Mouse (Mus musculus): ENCODE results near the gene Dll4.
A peak's percentile ranks its signal among the peaks of the same experiment; 100 is the strongest.

Dll4 gene

DNA sequence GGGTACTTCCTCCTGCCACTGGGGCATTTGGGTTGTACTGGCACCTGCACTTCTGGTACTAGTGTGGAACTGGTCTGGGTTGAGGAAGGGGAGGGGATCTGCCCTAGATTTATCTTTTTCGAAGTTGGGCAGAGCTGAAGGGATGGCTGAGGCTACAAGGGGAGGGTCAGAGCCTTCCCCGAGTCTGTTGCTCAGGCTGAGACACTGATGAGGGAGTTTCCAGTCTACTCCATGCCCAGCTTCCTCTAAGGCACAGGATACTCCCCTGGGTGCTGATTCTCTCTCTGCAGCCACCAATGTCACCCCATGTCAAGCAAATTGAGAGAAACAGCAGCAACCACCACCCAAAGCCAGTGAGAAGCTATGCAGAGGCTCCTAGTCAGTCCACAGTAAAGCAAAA, 10.4 kb downstream of the Dll4 start:
- no peaks in the 10 kb centered on the region for H3K27me3 ChIP-seq (ENCODE audit: control insufficient read depth, insufficient read depth, low read length, poor library complexity, severe bottlenecking)
- H3K36me3 ChIP-seq (ENCODE audit: control insufficient read depth, insufficient read depth, low read length, poor library complexity, severe bottlenecking), result no peaks in the 10 kb centered on the region
- DNase-seq (ENCODE audit: low read depth, low spot score), result no peak

- Histone ChIP-seq H3K36me3 (ENCODE audit: control insufficient read depth, insufficient read depth, low read length, poor library complexity, severe bottlenecking) (no peaks in the 10 kb centered on the region), H3K27me3 (ENCODE audit: control insufficient read depth, insufficient read depth, low read length, poor library complexity, severe bottlenecking) (no peaks in the 10 kb centered on the region)
- DNase-seq (ENCODE audit: low read depth, low spot score), result no peak
These were observed 10.9 kb downstream of the Dll4 start for GRCm38 (mm10) chr2:119336470-119336869.

- Histone ChIP-seq H3K27me3 (ENCODE audit: control insufficient read depth, insufficient read depth, low read length, poor library complexity, severe bottlenecking) (no peaks in the 10 kb centered on the region), H3K36me3 (ENCODE audit: control insufficient read depth, insufficient read depth, low read length, poor library complexity, severe bottlenecking) (no peaks in the 10 kb centered on the region)
- DNase-seq (ENCODE audit: low read depth, low spot score), result peak; percentile 86
These were observed 12.1 kb downstream of the Dll4 start for GRCm38 (mm10) chr2:119337425-119338265.

DNA sequence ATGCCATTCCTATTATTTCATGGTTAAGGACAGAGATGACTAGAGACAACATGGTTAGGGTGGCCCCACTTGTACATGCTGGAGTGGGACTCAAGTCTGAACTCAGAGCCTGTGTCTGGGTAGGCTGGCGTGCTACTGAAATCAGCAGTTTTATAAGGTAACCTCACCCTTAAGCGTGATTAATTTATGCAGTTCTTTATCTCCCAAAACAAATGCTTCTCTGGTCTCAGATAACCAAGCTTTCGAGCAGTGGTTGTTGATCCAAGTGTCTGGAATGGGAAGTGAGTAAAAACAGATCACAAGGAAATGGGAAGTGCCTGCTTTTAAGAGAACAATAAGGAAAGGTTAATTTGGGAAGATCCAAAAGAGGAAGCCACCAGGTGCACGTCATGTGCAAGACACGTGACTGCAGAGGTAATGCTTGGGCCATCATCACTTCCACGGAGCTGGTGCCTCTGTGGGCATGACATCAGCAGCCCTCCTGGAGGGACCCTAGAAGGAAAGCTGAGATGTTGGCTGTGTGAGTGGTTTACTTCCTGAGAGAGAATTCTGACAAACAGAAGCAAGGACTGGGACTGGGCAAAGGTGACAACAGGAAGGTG, 19.1 kb downstream of the Dll4 start:
- no peaks in the 10 kb centered on the region for H3K36me3 ChIP-seq (ENCODE audit: control insufficient read depth, insufficient read depth, low read length, poor library complexity, severe bottlenecking)
- peak; percentile 36 for DNase-seq (ENCODE audit: low read depth, low spot score)
- H3K27me3 ChIP-seq (ENCODE audit: control insufficient read depth, insufficient read depth, low read length, poor library complexity, severe bottlenecking), result no peaks in the 10 kb centered on the region

DNA sequence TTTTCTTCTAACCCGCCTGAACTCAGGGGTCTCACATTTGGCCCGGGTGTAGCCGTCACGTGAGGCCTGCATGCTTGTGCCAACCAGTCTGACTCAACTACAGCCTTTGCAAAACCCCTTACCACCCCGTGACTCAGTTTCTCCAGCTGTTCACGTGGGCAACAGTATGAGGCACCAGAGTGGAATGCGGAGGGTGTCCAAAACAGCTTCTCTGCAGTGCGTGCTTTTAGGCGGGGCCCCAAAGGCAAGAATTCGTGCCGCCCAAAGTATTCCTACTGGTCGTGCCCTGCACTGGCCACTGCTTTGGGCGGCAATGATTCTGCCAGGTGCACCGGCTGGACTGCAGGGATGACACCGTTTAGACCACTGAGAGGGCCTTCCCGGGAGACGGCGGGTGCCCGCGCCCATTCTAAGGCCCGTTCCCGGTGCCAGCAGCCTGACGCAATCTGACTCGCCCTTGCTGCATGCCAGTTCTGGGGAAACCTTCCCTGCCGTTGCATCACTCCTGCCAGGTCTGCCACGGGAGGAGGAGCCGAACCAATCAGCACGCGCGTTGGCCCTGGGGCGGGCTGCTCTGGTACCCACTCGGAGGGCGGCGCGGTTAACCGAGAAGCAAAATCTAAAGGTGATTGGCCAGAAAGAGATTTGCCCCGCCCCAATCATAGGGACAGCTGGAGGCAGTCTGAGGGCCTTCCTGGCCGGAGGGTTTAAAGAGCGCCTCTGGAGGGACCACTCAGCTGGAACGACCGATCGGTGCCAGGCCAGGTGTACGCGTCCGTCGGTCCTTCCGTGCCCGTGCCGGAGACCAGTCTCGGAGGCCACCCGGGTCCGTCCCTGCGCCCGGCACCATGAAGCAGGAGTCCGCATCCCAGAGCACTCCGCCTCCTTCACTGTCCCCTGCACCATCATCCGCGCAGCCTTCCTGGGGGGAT, 25.2 kb downstream of the Dll4 start, which contains the start of gene Chac1:
Gene Chac1 (plus strand): TSS at position 675 of the 932 bp plus-strand sequence.
- Histone ChIP-seq H3K27me3 (ENCODE audit: control insufficient read depth, insufficient read depth, low read length, poor library complexity, severe bottlenecking) (no peaks in the 10 kb centered on the region), H3K36me3 (ENCODE audit: control insufficient read depth, insufficient read depth, low read length, poor library complexity, severe bottlenecking) (no peaks in the 10 kb centered on the region)
- peak; percentile 65 for DNase-seq (ENCODE audit: low read depth, low spot score)

GRCm38 (mm10) chr2:119353707-119354106, 28.1 kb downstream of the Dll4 start:
- Histone ChIP-seq H3K27me3 (ENCODE audit: control insufficient read depth, insufficient read depth, low read length, poor library complexity, severe bottlenecking) (no peaks in the 10 kb centered on the region), H3K36me3 (ENCODE audit: control insufficient read depth, insufficient read depth, low read length, poor library complexity, severe bottlenecking) (no peaks in the 10 kb centered on the region)
- DNase-seq (ENCODE audit: low read depth, low spot score), result no peak

GRCm38 (mm10) chr2:119355089-119355488, 29.5 kb downstream of the Dll4 start:
- Histone ChIP-seq H3K36me3 (ENCODE audit: control insufficient read depth, insufficient read depth, low read length, poor library complexity, severe bottlenecking) (no peaks in the 10 kb centered on the region), H3K27me3 (ENCODE audit: control insufficient read depth, insufficient read depth, low read length, poor library complexity, severe bottlenecking) (no peaks in the 10 kb centered on the region)
- DNase-seq (ENCODE audit: low read depth, low spot score), result no peak

GRCm38 (mm10) chr2:119355651-119356050, 30.1 kb downstream of the Dll4 start:
- H3K36me3 ChIP-seq (ENCODE audit: control insufficient read depth, insufficient read depth, low read length, poor library complexity, severe bottlenecking), result no peaks in the 10 kb centered on the region
- DNase-seq (ENCODE audit: low read depth, low spot score), result no peak
- no peaks in the 10 kb centered on the region for H3K27me3 ChIP-seq (ENCODE audit: control insufficient read depth, insufficient read depth, low read length, poor library complexity, severe bottlenecking)

GRCm38 (mm10) chr2:119356310-119356709, 30.7 kb downstream of the Dll4 start:
- H3K27me3 ChIP-seq (ENCODE audit: control insufficient read depth, insufficient read depth, low read length, poor library complexity, severe bottlenecking), result no peaks in the 10 kb centered on the region
- DNase-seq (ENCODE audit: low read depth, low spot score), result no peak
- H3K36me3 ChIP-seq (ENCODE audit: control insufficient read depth, insufficient read depth, low read length, poor library complexity, severe bottlenecking), result no peaks in the 10 kb centered on the region

GRCm38 (mm10) chr2:119356805-119357204, 31.2 kb downstream of the Dll4 start:
- H3K36me3 ChIP-seq (ENCODE audit: control insufficient read depth, insufficient read depth, low read length, poor library complexity, severe bottlenecking), result no peaks in the 10 kb centered on the region
- no peaks in the 10 kb centered on the region for H3K27me3 ChIP-seq (ENCODE audit: control insufficient read depth, insufficient read depth, low read length, poor library complexity, severe bottlenecking)
- DNase-seq (ENCODE audit: low read depth, low spot score), result peak; percentile 53

GRCm38 (mm10) chr2:119358249-119358648, 32.7 kb downstream of the Dll4 start:
- H3K36me3 ChIP-seq (ENCODE audit: control insufficient read depth, insufficient read depth, low read length, poor library complexity, severe bottlenecking), result no peaks in the 10 kb centered on the region
- no peaks in the 10 kb centered on the region for H3K27me3 ChIP-seq (ENCODE audit: control insufficient read depth, insufficient read depth, low read length, poor library complexity, severe bottlenecking)
- DNase-seq (ENCODE audit: low read depth, low spot score), result peak; percentile 39

DNA sequence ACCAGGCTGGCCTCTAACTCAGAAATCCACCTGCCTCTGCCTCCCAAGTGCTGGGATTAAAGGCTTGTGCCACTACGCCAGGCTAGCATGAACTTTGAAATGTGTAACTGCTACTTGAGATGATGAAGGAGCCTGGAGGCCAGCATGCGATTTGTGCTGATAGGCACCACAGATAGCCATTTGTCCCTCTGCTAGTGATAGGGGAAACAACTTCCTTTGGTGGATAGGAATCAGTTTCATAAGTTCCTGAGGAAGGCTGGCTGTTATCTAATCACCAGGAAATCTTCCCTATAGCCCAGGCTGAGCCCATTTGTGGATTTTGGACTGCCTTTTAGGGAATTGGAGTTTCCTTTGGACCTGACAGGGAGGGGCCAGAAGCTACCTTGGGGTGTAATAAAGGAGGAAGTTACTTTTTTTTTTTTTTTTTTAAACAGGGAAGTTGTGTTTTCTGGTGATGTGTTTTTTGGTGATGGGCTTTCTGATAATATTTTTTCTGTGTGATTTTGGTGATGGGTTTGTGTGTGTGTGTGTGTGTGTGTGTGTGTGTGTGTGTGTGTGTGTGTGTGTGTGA, 34.2 kb downstream of the Dll4 start:
- no peaks in the 10 kb centered on the region for H3K36me3 ChIP-seq (ENCODE audit: control insufficient read depth, insufficient read depth, low read length, poor library complexity, severe bottlenecking)
- H3K27me3 ChIP-seq (ENCODE audit: control insufficient read depth, insufficient read depth, low read length, poor library complexity, severe bottlenecking), result no peaks in the 10 kb centered on the region
- DNase-seq (ENCODE audit: low read depth, low spot score), result no peak

DNA sequence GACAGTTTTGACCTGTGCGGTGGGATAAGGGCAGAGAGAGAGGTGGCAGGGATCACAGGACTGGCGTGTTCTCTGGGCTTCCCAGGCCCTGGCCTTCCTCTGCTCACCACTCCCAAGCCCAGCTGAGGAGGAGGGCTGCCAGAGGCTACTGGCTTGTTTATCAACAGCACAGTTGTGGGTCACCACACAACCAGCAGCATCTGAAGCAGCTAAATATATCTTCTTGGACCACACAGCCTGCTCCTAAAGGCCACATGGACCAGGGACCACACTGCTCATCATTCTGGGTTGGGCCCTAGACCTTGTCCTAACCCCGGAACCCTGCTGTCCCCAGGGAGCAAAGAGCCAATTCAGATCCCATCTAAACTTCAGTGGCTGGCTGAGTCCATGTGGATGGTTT, 39.4 kb downstream of the Dll4 start:
- Histone ChIP-seq H3K27me3 (ENCODE audit: control insufficient read depth, insufficient read depth, low read length, poor library complexity, severe bottlenecking) (no peaks in the 10 kb centered on the region), H3K36me3 (ENCODE audit: control insufficient read depth, insufficient read depth, low read length, poor library complexity, severe bottlenecking) (no peaks in the 10 kb centered on the region)
- no peak for DNase-seq (ENCODE audit: low read depth, low spot score)

DNA sequence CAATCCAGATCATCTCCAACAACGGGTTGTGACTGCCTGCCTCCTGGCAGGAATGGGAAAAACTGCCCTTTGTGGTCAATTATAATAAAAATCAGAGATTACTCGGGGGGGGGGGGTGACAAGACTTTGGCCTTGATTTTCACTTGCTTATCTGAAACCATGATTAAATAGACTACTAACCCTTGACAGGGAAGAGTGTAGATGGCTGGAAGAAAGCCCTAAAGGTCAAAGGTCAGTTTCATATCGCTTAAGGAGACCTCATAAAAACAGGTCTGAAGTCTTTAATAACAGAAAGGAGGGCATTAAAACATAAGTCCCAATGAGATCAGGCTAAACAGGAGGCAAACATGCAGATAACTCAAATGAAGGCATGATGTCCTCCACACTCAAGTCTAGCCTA, 41.8 kb downstream of the Dll4 start:
- H3K36me3 ChIP-seq (ENCODE audit: control insufficient read depth, insufficient read depth, low read length, poor library complexity, severe bottlenecking), result no peaks in the 10 kb centered on the region
- no peak for DNase-seq (ENCODE audit: low read depth, low spot score)
- no peaks in the 10 kb centered on the region for H3K27me3 ChIP-seq (ENCODE audit: control insufficient read depth, insufficient read depth, low read length, poor library complexity, severe bottlenecking)

Measured in splenic B cell, adult 2 months (primary cell).